Mouse (Mus musculus): ENCODE results near the gene Gm20806. TPM values are rescaled to one million over a fixed set of nuclear protein-coding genes. Genes with fewer than 3 reads are reported as not detected.
"Not testable (repeated sequence)": the region's sequence is repeated elsewhere in the genome, so short reads cannot be mapped to it uniquely, and the experiment has no call there.

The Gm20806 gene
- polyA plus RNA-seq (2015; fragmentation: Nextera tagmentation; extraction: Ambion mirVana): not detected in 2 replicates

- not testable (repeated sequence) for H3K27ac ChIP-seq (replicated peaks); H3K9ac ChIP-seq (replicated peaks); H3K9me3 ChIP-seq (replicated peaks); H3K4me2 ChIP-seq; H3K4me3 ChIP-seq (replicated peaks); H3K27me3 ChIP-seq (replicated peaks); H3K4me1 ChIP-seq; H3K36me3 ChIP-seq; ATAC-seq (ENCODE audit: low FRiP score)
- WGBS: no CpG with 5 or more reads among the region's 4 CpGs
Measured at GRCm38 (mm10) chrY:78837956-78838355, at the start of gene Gm20806. Gm20806 (minus strand) TSS chrY:78838056.

All from neural tube, embryonic 15.5 days (tissue).